Mouse (Mus musculus): ENCODE results near the gene Bcan.

The Bcan gene

DNA sequence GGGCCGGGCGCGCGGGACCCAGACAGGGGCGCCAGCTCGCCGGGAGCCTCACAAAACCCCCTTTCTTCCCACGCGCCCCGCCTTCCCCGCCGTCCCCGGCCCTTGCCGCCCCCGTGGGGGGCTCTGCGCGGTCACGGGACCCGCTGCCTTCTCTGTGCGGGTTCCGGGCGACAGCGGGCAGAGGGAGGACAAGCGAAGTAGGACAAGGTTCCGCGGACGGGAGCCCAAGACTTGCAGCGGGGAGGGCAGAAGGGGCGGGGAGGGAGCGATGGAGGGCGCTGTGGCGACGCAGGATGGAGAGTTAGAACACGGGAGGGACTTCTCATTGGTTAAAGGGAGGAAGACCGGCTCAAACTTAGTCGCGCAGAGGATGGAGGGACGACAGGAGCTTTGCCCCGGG is at the start of gene Bcan:
Bcan (minus strand) TSS at position 50 of the 400 bp plus-strand sequence.
- peak; percentile 32 for DNase-seq

DNA sequence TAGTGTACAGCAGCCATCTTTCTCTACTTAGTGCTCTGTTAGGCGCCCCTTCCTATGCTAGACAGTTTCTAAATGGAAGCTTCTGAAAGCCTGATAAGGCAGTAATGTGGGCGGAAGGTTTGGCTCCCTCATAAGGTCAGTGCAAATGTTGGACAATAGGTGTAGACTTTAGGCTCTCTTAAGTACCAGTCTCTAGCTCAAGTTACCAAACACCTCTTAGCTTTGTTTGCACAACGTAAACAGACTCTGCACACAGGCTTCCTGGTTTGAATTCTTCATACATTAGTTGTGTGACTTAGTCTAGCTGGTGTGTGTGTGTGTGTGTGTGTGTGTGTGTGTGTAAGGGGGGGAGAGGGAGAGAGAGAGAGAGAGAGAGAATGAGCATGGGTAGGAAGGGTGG is 49.5 kb upstream of the Bcan start:
- no peak for DNase-seq

DNA sequence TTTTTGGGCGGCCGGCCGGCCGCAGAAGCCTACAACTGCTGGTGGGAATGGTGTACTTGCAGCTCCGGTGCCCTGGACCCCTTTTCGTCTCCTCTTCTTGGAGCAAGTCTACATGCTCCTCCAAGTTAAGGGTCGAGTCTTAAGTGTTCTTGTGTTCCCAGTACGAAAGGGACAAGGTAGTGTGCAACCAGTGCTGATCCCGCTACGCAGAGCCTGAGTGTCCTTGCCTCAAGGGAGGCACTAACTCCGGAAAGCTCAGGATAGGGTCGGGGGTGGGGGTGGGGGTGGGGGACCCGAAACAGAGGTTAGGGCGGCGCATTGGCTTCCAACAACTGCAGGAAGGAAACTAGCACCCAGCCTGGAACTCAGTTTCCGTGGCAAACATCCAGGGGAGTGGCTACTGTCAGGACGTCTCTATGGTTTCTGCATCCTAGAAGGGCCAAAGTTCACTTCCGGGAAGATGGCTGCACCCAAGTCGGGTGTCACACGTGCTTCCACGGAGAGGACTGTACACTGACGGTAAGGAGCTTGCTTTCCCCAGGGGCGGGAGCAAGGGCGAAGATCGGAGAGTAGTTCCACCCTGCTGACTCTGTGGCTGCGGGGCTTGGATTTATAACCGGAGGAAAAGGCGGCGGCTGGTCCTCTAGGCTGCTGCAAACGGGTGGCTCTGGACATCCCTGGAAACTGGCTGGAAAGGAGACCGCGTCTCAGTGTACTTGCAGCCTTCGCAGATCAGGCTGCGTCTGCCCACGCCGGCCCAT is 42.8 kb upstream of the Bcan start, which contains the start of gene Gpatch4:
Gpatch4 (plus strand) TSS at position 448 of the 761 bp plus-strand sequence.
- DNase-seq, result peak; percentile 77

- DNase-seq, result no peak
Observed at GRCm38 (mm10) chr3:88035561-88036293, 35.7 kb upstream of the Bcan start.

- no peak for DNase-seq
Observed at GRCm38 (mm10) chr3:88033506-88033905, 33.5 kb upstream of the Bcan start.

DNA sequence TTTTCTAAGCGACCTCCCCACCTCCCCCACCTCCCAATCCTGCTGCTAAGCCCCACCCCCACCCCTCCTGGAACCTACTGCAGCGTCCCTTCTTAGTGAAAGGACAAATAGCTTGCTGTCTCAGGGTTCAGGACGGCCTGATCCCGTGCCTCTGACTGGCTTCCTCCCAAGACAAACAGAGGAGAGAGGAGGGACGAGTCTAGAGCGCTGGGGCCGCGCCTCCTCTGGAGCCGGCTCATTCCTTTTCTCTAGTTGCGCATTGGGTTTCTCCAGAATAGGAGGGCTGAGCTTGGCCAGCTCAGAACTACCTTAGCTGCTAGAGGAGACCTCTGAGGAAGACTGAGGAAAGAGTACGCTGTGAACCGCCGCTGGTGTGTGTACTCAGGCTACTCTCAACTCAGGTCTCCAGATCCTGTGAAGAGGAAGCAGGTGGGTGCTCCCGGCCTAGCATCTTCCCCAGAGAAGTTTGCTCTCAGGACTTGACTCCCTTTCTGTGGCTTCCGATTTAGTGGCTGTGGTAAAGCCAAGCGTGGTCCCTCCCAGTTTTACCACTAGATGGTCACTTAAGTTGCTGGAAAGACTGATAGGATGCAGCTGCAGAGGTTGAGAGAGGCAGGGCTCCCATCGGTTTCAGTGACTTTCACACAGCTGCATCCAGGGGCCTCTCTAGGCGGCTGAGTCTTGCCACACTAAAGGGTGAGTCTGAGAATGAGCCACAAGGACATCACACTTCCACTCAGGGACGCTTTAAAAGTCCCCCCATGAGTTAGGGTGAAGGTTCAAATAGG is 30.8 kb upstream of the Bcan start:
- peak; percentile 23 for DNase-seq

- DNase-seq, result peak; percentile 54
Observed at GRCm38 (mm10) chr3:88027434-88028186, 27.6 kb upstream of the Bcan start, which contains the start of gene Hapln2. TSS of gene Hapln2 (minus strand) at chr3:88027583.

GRCm38 (mm10) chr3:88026823-88027222 is 26.8 kb upstream of the Bcan start:
- no peak for DNase-seq

GRCm38 (mm10) chr3:88023192-88024074 is 23.4 kb upstream of the Bcan start:
- DNase-seq, result no peak

DNA sequence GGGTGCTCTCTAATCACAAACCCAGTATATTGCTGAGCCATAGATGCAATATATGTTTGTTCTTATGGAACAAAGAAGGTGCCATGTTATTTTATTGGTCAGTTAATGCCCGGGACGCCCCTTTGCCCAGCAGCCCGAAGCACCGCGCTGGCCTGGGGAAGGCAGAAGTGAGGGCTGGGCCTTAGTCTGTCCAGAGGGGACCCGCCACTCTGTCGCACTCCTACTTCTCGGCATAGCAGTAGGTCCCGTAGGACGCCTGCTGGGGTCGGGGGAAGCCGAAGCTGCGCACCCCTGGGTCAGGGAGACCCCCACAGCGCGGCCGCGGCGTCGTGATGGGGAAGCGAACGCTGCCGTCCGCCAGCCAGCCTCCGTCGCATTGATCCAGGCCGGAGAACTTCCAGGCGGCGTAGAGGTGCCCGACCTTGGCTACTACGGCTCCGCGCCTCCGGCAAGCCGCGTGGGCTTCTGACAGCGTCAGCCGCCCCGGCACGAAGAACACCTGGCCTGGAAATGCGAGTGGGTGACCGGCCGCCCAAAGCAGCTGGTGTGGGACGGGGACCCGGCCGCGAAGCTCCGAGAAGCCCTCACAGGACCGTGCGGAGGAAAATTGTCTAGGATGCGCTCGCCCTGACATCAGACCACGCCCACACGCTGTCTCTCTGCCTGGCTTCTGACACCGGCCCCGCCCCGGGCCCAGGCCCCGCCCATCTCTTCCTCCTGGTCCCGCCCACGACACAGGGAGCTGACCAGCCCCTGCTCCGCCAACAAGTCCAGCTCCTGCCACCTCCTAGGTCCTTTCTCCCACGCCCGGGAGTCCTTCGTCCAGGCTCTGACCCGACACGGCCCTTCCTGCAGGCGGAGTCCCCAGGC is 22.5 kb upstream of the Bcan start:
- DNase-seq, result peak; percentile 80

DNA sequence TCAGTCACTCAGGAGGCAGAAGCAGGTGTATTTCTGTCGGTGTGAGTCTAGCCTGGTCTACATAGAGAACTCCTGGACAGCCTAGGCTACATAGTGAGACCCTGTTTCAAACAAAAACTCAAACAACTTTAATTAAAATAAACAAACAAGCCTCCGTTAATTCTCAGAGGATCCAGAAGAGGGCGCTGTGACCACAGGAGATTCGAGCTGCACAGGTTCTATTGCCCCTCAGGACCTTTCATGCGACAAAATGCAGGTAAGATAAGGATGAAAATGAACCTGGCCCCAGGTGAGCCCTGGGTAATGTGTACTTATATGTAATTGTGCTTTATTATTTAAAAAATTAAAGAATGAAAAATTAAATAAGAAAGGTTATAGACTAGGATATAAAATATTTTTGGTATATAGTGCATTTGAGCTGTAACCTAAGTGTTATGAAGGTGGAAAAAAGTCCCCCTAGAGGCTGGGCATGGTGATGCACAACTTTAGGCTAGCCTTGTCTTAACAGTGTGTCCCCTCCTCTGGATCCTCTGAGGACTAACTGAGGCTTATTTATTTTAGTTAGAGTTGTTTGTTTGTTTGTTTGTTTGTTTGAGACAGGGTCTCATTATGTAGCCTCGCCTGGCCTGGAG is 10.7 kb upstream of the Bcan start:
- peak; percentile 62 for DNase-seq

GRCm38 (mm10) chr3:88005822-88006786 is 6.1 kb upstream of the Bcan start:
- peak; percentile 39 for DNase-seq

- DNase-seq, result peak; percentile 54
Observed at GRCm38 (mm10) chr3:88002291-88002976, 2.4 kb upstream of the Bcan start.

DNA sequence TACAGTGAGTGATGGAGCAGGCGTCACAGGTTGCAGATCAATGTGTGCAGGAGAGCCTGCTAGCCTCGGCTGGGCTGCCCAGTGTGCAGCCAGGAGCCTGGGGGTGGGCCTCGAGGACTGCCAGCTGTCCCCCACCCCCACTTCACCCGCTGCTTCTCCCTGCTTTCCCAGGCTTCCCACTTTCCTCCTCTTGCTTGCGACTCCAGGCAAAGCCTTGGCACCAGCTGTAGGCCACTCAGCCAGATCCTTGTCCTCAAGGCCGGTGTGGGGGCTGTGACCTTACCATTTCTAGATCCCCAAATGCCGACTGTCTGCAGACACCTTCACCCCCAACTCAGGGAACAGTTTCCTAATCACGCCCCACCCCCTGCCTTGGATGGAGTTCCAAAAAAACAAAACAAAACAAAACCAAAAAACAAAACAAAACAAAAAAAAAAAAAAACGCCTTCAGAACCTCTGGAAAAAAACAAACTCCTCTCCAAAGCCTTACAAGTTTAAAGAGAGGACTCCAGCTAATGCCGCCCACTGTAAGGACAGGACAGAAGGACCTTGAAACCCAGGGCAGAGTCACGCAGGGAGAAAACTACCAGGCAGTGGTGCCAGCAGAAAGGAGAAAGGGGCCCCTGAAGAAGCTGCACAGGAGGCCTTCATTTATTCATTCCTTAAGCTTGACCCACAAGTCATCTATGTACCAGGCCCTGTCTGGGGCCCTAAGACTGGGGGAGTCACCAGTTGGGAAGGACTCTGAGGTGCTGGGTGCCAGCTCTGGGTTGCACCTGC is 976 bp upstream of the Bcan start:
- DNase-seq, result no peak

- peak; percentile 17 for DNase-seq
Observed at GRCm38 (mm10) chr3:87999243-87999895, 661 bp downstream of the Bcan start.

- no peak for DNase-seq
Observed at GRCm38 (mm10) chr3:87998747-87999146, 1.3 kb downstream of the Bcan start.

Measured in thymus, postnatal 4 days (tissue).